Mouse (Mus musculus) central nervous system, embryonic 14 days (tissue): ENCODE data around the gene Tssk6. TPM values are rescaled to one million over a fixed set of nuclear protein-coding genes. Genes with fewer than 3 reads are reported as not detected.

Experiments
- polyA plus RNA-seq: library from polyadenylated mRNA; depleted of rRNA; stranded (reverse); fragments of >200 nt; gene quantifications from 2 replicates; pipeline ENCODE4 v1.2.3, GENCODE M21; 2012; rRNA removed

Gene Tssk6
- 0.35 and 0.53 TPM in 2 replicates for polyA plus RNA-seq

DNA sequence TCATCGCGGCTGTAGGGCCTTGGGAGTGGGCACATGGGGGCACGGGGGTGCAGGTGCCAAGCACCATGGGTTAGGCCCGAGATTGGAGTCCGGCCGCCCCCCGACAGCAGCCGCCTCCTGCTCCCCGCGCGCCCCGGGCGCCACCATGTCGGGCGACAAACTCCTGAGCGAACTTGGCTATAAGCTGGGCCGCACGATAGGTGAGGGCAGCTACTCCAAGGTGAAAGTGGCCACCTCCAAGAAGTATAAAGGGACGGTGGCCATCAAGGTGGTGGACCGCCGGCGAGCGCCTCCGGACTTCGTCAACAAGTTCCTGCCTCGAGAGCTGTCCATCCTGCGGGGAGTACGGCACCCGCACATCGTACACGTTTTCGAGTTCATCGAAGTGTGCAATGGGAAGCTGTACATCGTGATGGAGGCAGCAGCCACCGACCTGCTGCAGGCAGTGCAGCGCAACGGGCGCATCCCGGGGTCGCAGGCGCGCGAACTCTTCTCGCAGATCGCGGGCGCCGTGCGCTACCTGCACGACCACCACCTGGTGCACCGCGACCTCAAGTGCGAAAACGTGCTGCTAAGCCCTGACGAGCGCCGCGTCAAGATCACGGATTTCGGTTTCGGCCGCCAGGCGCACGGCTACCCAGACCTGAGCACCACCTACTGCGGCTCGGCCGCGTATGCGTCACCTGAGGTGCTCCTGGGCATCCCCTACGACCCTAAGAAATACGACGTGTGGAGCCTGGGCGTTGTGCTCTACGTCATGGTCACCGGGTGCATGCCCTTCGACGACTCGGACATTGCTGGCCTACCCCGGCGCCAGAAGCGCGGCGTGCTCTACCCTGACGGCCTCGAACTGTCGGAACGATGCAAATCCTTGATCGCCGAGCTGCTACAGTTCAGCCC is at the start of gene Tssk6, which contains the start of the genes Ndufa13 and Yjefn3:
TSS of gene Tssk6 (plus strand) at position 22 of the 900 bp plus-strand sequence.
TSS of gene Ndufa13 (minus strand) at position 396 of the 900 bp plus-strand sequence.
TSS of gene Yjefn3 (minus strand) at position 550 of the 900 bp plus-strand sequence.

GRCm38 (mm10) chr8:69887289-69888243 is 14.4 kb upstream of the Tssk6 start, which contains the start of gene Cilp2:
Gene Cilp2, minus strand, starts transcription at chr8:69887687.

Other genes starting within 250 kb of the Tssk6 start
- gene Zfp964, start 247.7 kb upstream of the Tssk6 start, polyA plus RNA-seq, result 2.1 and 2.2 TPM in 2 replicates
- 18.0 and 18.7 TPM in 2 replicates for gene Zfp869, start 191.5 kb upstream of the Tssk6 start, polyA plus RNA-seq
- gene Zfp963, start 152.2 kb upstream of the Tssk6 start, polyA plus RNA-seq, result 10.6 and 11.1 TPM in 2 replicates
- 1.2 and 1.7 TPM in 2 replicates for gene Gm20422, start 127.3 kb upstream of the Tssk6 start, polyA plus RNA-seq
- 79.3 and 80.1 TPM in 2 replicates for gene Atp13a1, start 111.0 kb upstream of the Tssk6 start, polyA plus RNA-seq
- 37.8 and 39.9 TPM in 2 replicates for gene Zfp866, start 111.0 kb upstream of the Tssk6 start, polyA plus RNA-seq
- 69.7 and 72.7 TPM in 2 replicates for gene Gmip, start 93.5 kb upstream of the Tssk6 start, polyA plus RNA-seq
- gene Lpar2, start 79.8 kb upstream of the Tssk6 start, polyA plus RNA-seq, result 5.8 and 6.0 TPM in 2 replicates
- 35.2 and 36.1 TPM in 2 replicates for gene Pbx4, start 69.7 kb upstream of the Tssk6 start, polyA plus RNA-seq
- 3.6 and 4.0 TPM in 2 replicates for gene Cilp2, start 14.5 kb upstream of the Tssk6 start, polyA plus RNA-seq
- 111 TPM in 2 replicates for gene Ndufa13, start 374 bp downstream of the Tssk6 start, polyA plus RNA-seq
- gene Yjefn3, start 528 bp downstream of the Tssk6 start, polyA plus RNA-seq, result 9.4 and 9.6 TPM in 2 replicates
- 37.4 and 38.1 TPM in 2 replicates for gene Gatad2a, start 94.2 kb downstream of the Tssk6 start, polyA plus RNA-seq
- 106 and 108 TPM in 2 replicates for gene Mau2, start 140.6 kb downstream of the Tssk6 start, polyA plus RNA-seq
- 34.3 TPM in 2 replicates for gene Sugp1, start 140.6 kb downstream of the Tssk6 start, polyA plus RNA-seq
- 7.4 and 8.5 TPM in 2 replicates for gene Tm6sf2, start 170.7 kb downstream of the Tssk6 start, polyA plus RNA-seq
- 0.36 and 0.43 TPM in 2 replicates for gene Hapln4, start 181.3 kb downstream of the Tssk6 start, polyA plus RNA-seq
- gene Ncan, start 218.7 kb downstream of the Tssk6 start, polyA plus RNA-seq, result 71.2 and 75.0 TPM in 2 replicates
- gene Nr2c2ap, start 229.1 kb downstream of the Tssk6 start, polyA plus RNA-seq, result 22.3 and 23.8 TPM in 2 replicates
- gene Rfxank, start 237.0 kb downstream of the Tssk6 start, polyA plus RNA-seq, result 21.1 and 22.6 TPM in 2 replicates
- gene Borcs8, start 237.3 kb downstream of the Tssk6 start, polyA plus RNA-seq, result 99.4 and 109 TPM in 2 replicates
- 0.38 and 0.41 TPM in 2 replicates for gene Mef2b, start 237.5 kb downstream of the Tssk6 start, polyA plus RNA-seq